Mouse (Mus musculus): Measurements from ENCODE around the gene Traf4.

GRCm38 (mm10) chr11:78205361-78206206, 40.2 kb upstream of the Traf4 start:
- TF ChIP-seq POLR2A (IDR thresholded peaks at IDR 0.05; ENCODE audit: extremely low read depth, insufficient read depth, low read length): no peak
- TF ChIP-seq CTCF (IDR thresholded peaks at IDR 0.05; ENCODE audit: low read depth, low read length): no peak

Data from liver, adult 2 months (tissue).